Mouse (Mus musculus) 3T3-L1 (cell line): ENCODE results near the gene Krt80.
"Not testable (repeated sequence)": the region's sequence is repeated elsewhere in the genome, so short reads cannot be mapped to it uniquely, and the experiment has no call there.

ENCODE experiments used
- DNase-seq: peaks from one replicate; pipeline ENCODE4 v3.0.0-alpha.2; 2015; ENCODE audit warnings: low read depth, low spot score

The Krt80 gene

DNA sequence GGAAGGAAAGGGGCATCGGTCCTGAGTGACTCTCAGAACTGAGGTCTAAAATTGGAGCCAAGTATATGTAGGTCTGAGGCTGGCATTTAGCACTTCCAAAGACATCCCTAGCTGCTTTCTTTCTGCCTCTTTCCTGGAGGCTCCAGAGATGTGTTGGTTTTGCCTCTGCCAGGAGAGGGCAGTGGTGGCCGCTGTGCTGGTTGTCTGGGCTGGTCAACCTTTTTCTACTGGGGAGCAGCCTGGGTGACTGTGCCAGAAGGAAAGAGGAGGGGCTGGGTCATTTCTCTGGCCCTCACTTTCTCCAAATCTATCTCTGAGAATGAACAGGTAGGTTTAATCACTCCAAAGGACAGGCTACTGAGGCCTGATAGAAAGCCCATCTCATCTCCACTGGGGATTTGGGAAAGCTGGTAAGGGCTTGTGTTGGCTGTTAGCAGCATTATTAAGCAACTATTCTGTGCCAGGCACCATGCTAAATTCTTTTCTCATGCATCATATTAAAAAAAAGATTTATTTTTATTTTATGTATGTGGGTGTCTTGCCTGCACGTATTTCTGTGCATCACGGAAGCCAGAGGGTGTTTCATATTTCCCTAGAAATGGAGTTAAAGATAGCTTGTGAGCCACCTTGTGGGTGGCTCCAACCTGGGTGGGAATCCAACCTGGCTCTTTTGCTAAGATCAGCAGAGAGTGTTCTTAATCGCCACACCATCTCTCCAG is 28.0 kb downstream of the Krt80 start:
- DNase-seq, result peak; percentile 89

DNA sequence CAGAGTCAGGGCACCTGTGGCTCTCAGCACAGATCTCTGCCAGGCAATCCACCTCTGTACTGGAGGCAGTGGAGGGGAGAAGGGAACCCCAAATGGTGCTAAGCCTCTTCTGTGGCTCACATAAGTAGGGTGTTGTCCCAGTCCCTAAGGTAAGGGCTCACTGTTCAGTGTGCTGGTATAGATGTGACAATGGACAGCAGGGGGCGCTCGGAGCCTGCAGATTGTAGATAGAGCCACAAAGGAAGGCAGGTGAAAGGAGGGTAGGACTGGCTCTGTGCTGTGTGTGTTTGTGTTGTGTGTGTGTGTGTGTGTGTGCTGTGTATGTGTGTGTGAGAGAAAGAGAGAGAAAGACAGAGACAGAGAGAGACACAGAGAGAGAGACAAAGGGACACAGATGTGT is 30.4 kb downstream of the Krt80 start:
- DNase-seq, result peak; percentile 96

DNA sequence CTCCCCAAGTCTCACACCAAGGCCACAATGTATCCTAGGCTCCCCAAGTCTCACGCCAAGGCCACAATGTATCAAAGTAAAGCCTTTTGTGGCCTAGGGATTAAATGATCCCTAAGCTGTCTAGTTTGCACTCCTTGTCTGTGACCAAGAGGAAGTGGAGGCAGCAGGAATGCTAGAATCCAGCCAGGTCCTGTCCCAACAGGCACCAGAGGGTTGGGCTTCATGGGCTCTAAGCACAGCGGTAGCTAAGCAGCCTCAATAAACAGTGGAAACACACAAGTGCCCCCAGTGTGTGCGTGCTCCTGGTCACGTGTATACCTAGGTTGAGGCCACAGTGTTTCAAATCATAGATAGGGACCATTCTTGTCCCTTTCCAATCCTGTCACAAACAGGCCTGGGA is 31.6 kb downstream of the Krt80 start:
- DNase-seq, result no peak

DNA sequence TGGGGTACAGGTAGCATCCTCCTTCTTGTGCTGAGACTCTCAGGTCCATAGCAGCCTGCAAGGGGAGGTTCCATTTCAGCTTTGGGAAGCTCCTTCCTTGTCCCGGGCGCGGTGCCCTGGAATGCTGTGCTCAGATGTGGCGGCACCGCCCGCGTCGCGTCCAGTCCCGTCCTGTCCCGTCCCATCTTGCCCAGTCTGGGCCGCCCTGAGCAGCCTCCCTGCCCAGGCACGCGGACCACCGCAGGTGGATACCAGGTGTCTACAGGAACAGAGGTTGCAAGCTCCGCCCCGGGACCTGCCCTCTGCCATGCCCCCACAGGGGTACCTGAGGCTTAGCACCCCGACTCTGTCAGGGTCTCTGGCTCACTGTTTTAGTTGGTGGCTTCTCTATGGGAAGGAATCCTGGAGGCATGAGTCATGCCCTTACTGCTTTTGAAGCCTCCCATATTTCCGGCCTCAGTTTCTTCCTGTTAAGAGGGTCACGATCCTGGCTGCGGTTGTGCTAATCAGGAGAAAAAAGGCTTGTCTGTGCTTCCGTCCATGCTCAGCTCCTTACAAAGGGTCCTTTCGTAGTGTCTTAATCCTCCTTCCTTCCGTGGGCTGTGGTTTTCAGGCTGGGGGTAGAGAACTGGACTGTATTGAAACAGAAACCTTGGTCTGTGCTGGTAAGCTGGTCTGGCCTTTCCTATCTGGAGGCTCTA is 33.3 kb downstream of the Krt80 start:
- DNase-seq, result no peak

DNA sequence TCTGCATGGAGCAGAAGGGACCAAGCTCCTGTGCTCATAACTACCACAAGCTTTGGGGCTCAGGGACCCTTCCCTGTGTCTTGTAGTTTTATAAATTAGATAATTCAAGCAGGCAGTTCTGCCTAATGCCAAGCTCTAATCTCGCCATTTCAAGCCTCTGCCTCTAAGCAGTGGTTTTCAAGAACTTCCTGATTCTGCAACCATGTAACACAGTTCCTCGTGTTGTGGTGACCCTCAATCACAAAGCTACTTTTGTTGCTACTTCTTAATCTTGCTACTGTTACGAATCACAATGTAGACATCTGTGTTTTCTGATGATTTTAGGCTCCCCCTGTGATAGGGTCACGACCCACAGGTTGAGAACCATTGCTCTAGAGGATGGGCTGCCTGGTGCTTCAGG is 36.3 kb downstream of the Krt80 start:
- no peak for DNase-seq

GRCm38 (mm10) chr15:101333165-101333564 is 36.8 kb downstream of the Krt80 start:
- DNase-seq, result no peak

GRCm38 (mm10) chr15:101332370-101332769 is 37.6 kb downstream of the Krt80 start:
- no peak for DNase-seq

- peak; percentile 53 for DNase-seq
Measured at GRCm38 (mm10) chr15:101331090-101331489, 38.9 kb downstream of the Krt80 start.

DNA sequence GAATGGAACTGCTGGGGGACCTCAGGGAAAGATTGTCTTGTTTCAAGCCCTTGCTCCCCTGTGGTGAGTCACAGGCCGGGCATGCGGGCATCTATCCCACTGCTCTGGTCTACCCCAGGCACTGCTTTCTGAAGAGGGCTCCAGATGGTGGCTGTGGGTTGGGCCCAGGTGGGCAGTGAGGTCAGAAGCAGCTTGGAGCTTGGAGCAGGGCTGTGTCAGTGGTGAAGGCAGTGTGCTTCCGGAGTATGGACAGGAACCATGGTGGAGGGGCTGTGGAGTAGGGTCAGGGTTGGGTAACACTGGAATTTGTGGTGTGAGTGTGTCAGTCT is 40.4 kb downstream of the Krt80 start:
- DNase-seq, result peak; percentile 86

- DNase-seq, result peak; percentile 52
Measured at GRCm38 (mm10) chr15:101328876-101329563, 40.9 kb downstream of the Krt80 start.

- peak; percentile 92 for DNase-seq
Measured at GRCm38 (mm10) chr15:101327282-101327681, 42.7 kb downstream of the Krt80 start.

DNA sequence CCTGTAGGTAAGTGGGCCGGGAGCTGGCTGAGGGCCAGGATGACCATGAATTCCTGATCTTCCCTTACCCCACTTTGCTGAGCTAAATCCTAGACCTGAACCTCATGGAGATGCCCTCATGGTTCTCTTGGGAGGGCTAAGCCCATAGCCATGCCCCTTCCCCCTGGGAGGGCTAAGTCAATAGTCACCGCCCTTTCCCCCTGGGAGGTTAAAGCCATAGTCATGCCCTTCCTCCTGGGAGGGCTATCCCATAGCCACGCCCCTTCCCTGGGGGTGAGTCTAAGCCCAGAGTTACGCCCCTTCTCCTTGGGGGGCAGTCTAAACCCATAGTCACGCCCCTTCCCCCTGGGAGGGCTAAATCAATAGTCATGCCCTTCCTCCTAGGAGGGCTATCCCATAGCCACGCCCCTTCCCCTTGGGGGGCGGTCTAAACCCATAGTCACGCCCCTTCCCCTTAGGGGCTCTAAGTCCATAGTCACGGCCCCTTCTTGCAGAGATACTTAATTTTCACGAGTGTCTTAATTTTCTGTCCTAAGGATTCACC is 43.9 kb downstream of the Krt80 start:
- no peak for DNase-seq

DNA sequence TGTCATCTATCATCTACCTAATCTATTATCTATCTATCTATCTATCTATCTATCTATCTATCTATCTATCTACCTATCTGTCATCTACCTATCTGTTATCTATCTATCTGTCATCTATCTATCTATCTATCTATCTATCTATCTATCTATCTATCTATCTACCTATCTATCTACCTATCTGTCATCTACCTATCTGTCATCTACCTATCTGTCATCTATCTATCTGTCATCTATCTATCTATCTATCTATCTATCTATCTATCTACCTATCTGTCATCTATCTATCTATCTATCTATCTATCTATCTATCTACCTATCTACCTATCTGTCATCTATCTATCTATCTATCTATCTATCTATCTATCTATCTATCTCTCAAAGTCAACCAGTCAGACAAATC is 45.6 kb downstream of the Krt80 start:
- DNase-seq, result not testable (repeated sequence)

DNA sequence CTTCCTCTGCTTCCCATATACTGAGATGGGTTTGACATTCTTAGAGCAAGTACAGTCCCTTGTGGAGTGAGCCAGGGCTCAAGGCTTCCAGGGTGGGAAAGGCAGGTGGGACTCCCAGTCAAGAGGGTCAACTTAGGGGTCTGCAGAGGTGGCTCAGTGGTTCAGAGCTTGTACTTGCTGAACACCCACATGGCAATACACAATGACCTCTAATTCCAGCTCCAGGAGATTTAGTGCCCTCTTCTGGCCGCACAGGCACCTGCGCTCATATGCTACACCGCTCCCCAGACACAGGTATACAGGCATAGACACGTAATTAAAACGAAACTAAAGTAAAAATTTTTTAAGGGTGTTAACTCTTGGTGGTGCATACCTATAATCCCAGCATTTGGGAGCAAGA is 46.5 kb downstream of the Krt80 start:
- no peak for DNase-seq

GRCm38 (mm10) chr15:101322640-101323039 is 47.3 kb downstream of the Krt80 start:
- no peak for DNase-seq

DNA sequence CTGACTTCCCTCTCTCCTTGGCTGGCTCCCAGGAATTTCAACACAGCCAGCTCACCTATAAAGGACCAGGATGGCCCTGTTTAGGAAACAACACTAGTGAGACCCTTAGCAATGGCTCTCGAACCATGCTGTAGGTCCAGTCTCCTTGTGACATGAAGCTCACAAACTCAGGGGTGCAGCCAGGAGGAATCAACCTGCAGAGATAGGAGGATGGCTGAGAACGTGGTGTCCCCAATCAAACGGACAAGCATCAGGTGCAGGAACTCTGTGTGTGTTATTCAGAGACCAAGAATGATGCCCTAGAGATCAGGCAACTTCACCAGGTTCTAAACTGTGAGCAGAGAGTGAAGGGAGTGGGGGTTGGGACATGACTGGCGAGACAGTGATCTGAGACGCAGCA is 47.9 kb downstream of the Krt80 start:
- no peak for DNase-seq

- DNase-seq, result peak; percentile 40
Measured at GRCm38 (mm10) chr15:101321126-101321525, 48.8 kb downstream of the Krt80 start.

DNA sequence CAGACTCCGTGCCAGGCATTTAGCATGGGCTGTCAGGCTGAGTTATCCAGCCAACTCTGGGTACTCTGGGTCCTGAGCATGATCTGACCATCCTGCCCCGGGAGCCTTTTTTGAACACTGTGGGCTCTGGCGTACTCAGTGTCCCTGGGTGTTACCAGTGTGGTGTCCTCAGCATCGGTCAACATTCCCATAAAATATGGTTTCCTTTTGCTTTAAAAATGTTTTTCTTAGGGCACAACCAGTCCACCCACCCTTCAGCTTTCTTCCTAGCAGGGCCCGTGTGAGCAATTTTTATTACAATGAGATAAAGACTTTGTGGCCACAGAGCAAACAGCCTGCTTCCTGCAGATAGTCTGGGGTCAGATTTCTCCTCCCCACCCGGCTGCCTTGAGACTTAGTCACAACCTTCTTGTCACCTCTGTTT is 49.3 kb downstream of the Krt80 start:
- DNase-seq, result peak; percentile 69

DNA sequence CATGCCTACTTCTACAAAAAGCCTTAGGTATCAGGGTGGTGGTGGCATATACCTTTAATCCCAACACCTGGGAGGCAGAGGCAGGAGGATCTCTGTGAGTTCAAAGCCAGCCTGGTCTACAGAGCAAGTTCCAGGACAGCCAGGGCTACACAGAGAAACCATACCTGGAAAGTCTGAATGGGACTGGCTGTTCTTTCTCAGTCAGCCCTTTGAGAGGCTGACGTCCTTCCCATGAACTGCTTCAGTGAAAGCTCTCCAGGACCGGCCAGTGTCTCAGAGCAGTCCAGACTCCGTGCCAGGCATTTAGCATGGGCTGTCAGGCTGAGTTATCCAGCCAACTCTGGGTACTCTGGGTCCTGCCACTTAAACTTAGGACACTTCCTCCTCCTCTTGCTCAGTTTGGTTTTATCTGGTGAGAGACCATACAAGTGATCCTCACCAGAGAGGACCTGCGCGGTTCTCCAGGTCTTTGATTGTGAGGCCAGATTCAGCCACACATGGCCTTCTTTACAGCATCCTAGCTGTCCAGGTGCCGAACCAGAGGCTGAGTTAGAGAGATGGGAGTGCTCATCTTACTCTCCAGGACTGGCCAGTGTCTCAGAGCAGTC is 49.8 kb downstream of the Krt80 start:
- DNase-seq, result no peak

- DNase-seq, result no peak
Measured at GRCm38 (mm10) chr15:101318889-101319765, 50.8 kb downstream of the Krt80 start.
